Mouse (Mus musculus): ENCODE data around the gene Lamc2. TPM values are rescaled to one million over a fixed set of nuclear protein-coding genes. Genes with fewer than 3 reads are reported as not detected.
A peak's percentile ranks its signal among the peaks of the same experiment; 100 is the strongest.

Lamc2 gene
- polyA plus RNA-seq, 1 experiment from 2014 or later, result 6.8 TPM

- ATAC-seq (ENCODE audit: insufficient number of reproducible peaks, insufficient read depth, low FRiP score, low TSS enrichment), result no peak
- Histone ChIP-seq H3K4me2 (replicated peaks) (no peak overlapping the region), H3K36me3 (no peaks in the 10 kb centered on the region), H3K4me1 (peaks cover 9% of the 10 kb centered on the region; the same call in 1 of the 2 replicates), H3K4me3 (no peak overlapping the region), H3K9ac (no peak overlapping the region), H3K27me3 (no peaks in the 10 kb centered on the region), H3K27ac (no peak overlapping the region), H3K9me3 (no peaks in the 10 kb centered on the region)
- WGBS, result 93% methylated on average over 17 of the region's 17 CpGs
Measured at GRCm38 (mm10) chr1:153102296-153103185, 83.7 kb downstream of the Lamc2 start.

GRCm38 (mm10) chr1:153101327-153101880, 84.8 kb downstream of the Lamc2 start:
- Histone ChIP-seq H3K4me1 (peaks cover 12% of the 10 kb centered on the region), H3K9me3 (no peaks in the 10 kb centered on the region), H3K4me3 (no peak overlapping the region), H3K36me3 (no peaks in the 10 kb centered on the region), H3K9ac (no peak overlapping the region), H3K4me2 (replicated peaks) (peak overlapping the region; percentile 16; the same call in 1 of the 2 replicates), H3K27ac (peak overlapping the region; percentile 51), H3K27me3 (no peaks in the 10 kb centered on the region)
- 28% methylated on average over 9 of the region's 9 CpGs for WGBS
- ATAC-seq (ENCODE audit: insufficient number of reproducible peaks, insufficient read depth, low FRiP score, low TSS enrichment), result no peak; the same call in 1 of the 2 replicates

- H3K4me1 ChIP-seq, result peaks cover 17% of the 10 kb centered on the region
- no peaks in the 10 kb centered on the region for H3K36me3 ChIP-seq
- ATAC-seq (ENCODE audit: insufficient number of reproducible peaks, insufficient read depth, low FRiP score, low TSS enrichment), result no peak
- 41% methylated on average over 9 of the region's 9 CpGs for WGBS
- no peaks in the 10 kb centered on the region for H3K27me3 ChIP-seq
- peak overlapping the region; percentile 16; the same call in 1 of the 2 replicates for H3K4me2 ChIP-seq (replicated peaks)
- H3K4me3 ChIP-seq, result no peak overlapping the region
- no peaks in the 10 kb centered on the region for H3K9me3 ChIP-seq
- H3K27ac ChIP-seq, result peak overlapping the region; percentile 51
- no peak overlapping the region for H3K9ac ChIP-seq
Measured at GRCm38 (mm10) chr1:153100912-153101311, 85.3 kb downstream of the Lamc2 start.

- peaks cover 5% of the 10 kb centered on the region; the same call in 1 of the 2 replicates for H3K27me3 ChIP-seq
- no peak overlapping the region for H3K4me2 ChIP-seq (replicated peaks)
- 28% methylated on average over 11 of the region's 11 CpGs for WGBS
- H3K9ac ChIP-seq, result no peak overlapping the region
- no peak for ATAC-seq (ENCODE audit: insufficient number of reproducible peaks, insufficient read depth, low FRiP score, low TSS enrichment)
- H3K4me1 ChIP-seq, result peaks cover 18% of the 10 kb centered on the region
- no peaks in the 10 kb centered on the region for H3K9me3 ChIP-seq
- H3K4me3 ChIP-seq, result no peak overlapping the region
- H3K27ac ChIP-seq, result 0 out of 2 replicates have a peak overlapping the region, but pooled peaks have one; percentile 36
- H3K36me3 ChIP-seq, result no peaks in the 10 kb centered on the region
Measured at GRCm38 (mm10) chr1:153098586-153098985, 87.7 kb downstream of the Lamc2 start.

- H3K27ac ChIP-seq, result no peak overlapping the region
- no peak overlapping the region for H3K4me3 ChIP-seq
- no peaks in the 10 kb centered on the region for H3K9me3 ChIP-seq
- ATAC-seq (ENCODE audit: insufficient number of reproducible peaks, insufficient read depth, low FRiP score, low TSS enrichment), result no peak
- H3K27me3 ChIP-seq, result peaks cover 5% of the 10 kb centered on the region; the same call in 1 of the 2 replicates
- no peaks in the 10 kb centered on the region for H3K36me3 ChIP-seq
- H3K9ac ChIP-seq, result no peak overlapping the region
- 83% methylated on average over 6 of the region's 6 CpGs for WGBS
- no peak overlapping the region for H3K4me2 ChIP-seq (replicated peaks)
- peaks cover 18% of the 10 kb centered on the region for H3K4me1 ChIP-seq
Measured at GRCm38 (mm10) chr1:153097017-153097675, 89.1 kb downstream of the Lamc2 start.

GRCm38 (mm10) chr1:153095826-153096727, 90.2 kb downstream of the Lamc2 start:
- Histone ChIP-seq H3K9me3 (no peaks in the 10 kb centered on the region), H3K4me2 (replicated peaks) (no peak overlapping the region), H3K4me3 (no peak overlapping the region), H3K27ac (no peak overlapping the region), H3K27me3 (peaks cover 5% of the 10 kb centered on the region; the same call in 1 of the 2 replicates), H3K36me3 (no peaks in the 10 kb centered on the region), H3K4me1 (peaks cover 20% of the 10 kb centered on the region), H3K9ac (no peak overlapping the region)
- peak; percentile 55; the same call in 1 of the 2 replicates for ATAC-seq (ENCODE audit: insufficient number of reproducible peaks, insufficient read depth, low FRiP score, low TSS enrichment)
- WGBS, result 6% methylated on average over 16 of the region's 16 CpGs

GRCm38 (mm10) chr1:153095328-153095727, 90.9 kb downstream of the Lamc2 start:
- no peak for ATAC-seq (ENCODE audit: insufficient number of reproducible peaks, insufficient read depth, low FRiP score, low TSS enrichment)
- H3K36me3 ChIP-seq, result no peaks in the 10 kb centered on the region
- peaks cover 17% of the 10 kb centered on the region for H3K4me1 ChIP-seq
- no peaks in the 10 kb centered on the region for H3K9me3 ChIP-seq
- no peak overlapping the region for H3K27ac ChIP-seq
- no peak overlapping the region for H3K4me3 ChIP-seq
- no peak overlapping the region for H3K9ac ChIP-seq
- peaks cover 5% of the 10 kb centered on the region; the same call in 1 of the 2 replicates for H3K27me3 ChIP-seq
- WGBS, result 45% methylated on average over 6 of the region's 6 CpGs
- H3K4me2 ChIP-seq (replicated peaks), result no peak overlapping the region

- Histone ChIP-seq H3K9ac (no peak overlapping the region), H3K27me3 (peaks cover 5% of the 10 kb centered on the region; the same call in 1 of the 2 replicates), H3K4me3 (no peak overlapping the region), H3K27ac (no peak overlapping the region), H3K4me1 (peaks cover 17% of the 10 kb centered on the region), H3K4me2 (replicated peaks) (no peak overlapping the region), H3K9me3 (no peaks in the 10 kb centered on the region), H3K36me3 (no peaks in the 10 kb centered on the region)
- ATAC-seq (ENCODE audit: insufficient number of reproducible peaks, insufficient read depth, low FRiP score, low TSS enrichment), result no peak
- 34% methylated on average over 12 of the region's 12 CpGs for WGBS
Measured at GRCm38 (mm10) chr1:153094226-153095076, 91.8 kb downstream of the Lamc2 start.

- Histone ChIP-seq H3K27ac (no peak overlapping the region), H3K4me3 (no peak overlapping the region), H3K4me1 (peaks cover 17% of the 10 kb centered on the region), H3K4me2 (replicated peaks) (no peak overlapping the region), H3K36me3 (no peaks in the 10 kb centered on the region), H3K27me3 (peaks cover 5% of the 10 kb centered on the region; the same call in 1 of the 2 replicates), H3K9ac (no peak overlapping the region), H3K9me3 (no peaks in the 10 kb centered on the region)
- no peak for ATAC-seq (ENCODE audit: insufficient number of reproducible peaks, insufficient read depth, low FRiP score, low TSS enrichment)
- 62% methylated on average over 4 of the region's 4 CpGs for WGBS
Measured at GRCm38 (mm10) chr1:153093581-153093980, 92.7 kb downstream of the Lamc2 start.

GRCm38 (mm10) chr1:153093172-153093571, 93.1 kb downstream of the Lamc2 start:
- Histone ChIP-seq H3K9me3 (no peaks in the 10 kb centered on the region), H3K27ac (no peak overlapping the region), H3K27me3 (peaks cover 5% of the 10 kb centered on the region; the same call in 1 of the 2 replicates), H3K4me3 (no peak overlapping the region), H3K36me3 (no peaks in the 10 kb centered on the region), H3K9ac (no peak overlapping the region), H3K4me1 (peaks cover 17% of the 10 kb centered on the region), H3K4me2 (replicated peaks) (no peak overlapping the region)
- ATAC-seq (ENCODE audit: insufficient number of reproducible peaks, insufficient read depth, low FRiP score, low TSS enrichment), result no peak
- 48% methylated on average over 5 of the region's 5 CpGs for WGBS
